Mouse (Mus musculus) neutrophil, adult 83 days (primary cell): ENCODE measurements around the gene Ngb. TPM values are rescaled to one million over a fixed set of nuclear protein-coding genes. Genes with fewer than 3 reads are reported as not detected.

ENCODE experiments used
- total RNA-seq, 2 experiments: library from RNA; stranded (reverse); gene quantifications; one replicate each; pipeline ENCODE4 v1.2.4; 2023

Ngb gene
- not detected for total RNA-seq

DNA sequence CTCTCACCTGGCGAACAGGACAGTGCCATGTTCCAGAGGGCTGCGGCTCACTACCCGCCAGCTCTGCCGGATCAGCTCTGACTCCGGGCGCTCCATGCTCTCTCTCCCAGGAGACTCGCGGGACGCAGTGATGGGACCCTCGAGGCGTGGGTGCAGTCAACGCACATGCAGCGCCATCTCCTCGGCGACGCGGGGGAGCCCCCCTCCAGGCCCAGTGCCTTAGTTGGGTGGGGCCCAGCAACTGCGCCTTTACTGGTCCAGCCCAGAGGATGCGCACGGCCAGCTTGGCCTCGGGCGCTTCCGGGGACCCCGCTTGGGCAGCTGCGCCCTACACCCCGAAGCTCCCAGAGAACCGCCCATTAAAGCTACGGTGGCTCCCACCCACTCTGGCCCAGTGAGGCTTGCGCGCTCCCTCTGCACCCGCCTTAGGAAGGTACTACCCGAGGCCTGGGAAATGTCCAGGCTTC lies at the start of gene Ngb:
Gene Ngb (minus strand): TSS at position 375 of the 467 bp plus-strand sequence.

DNA sequence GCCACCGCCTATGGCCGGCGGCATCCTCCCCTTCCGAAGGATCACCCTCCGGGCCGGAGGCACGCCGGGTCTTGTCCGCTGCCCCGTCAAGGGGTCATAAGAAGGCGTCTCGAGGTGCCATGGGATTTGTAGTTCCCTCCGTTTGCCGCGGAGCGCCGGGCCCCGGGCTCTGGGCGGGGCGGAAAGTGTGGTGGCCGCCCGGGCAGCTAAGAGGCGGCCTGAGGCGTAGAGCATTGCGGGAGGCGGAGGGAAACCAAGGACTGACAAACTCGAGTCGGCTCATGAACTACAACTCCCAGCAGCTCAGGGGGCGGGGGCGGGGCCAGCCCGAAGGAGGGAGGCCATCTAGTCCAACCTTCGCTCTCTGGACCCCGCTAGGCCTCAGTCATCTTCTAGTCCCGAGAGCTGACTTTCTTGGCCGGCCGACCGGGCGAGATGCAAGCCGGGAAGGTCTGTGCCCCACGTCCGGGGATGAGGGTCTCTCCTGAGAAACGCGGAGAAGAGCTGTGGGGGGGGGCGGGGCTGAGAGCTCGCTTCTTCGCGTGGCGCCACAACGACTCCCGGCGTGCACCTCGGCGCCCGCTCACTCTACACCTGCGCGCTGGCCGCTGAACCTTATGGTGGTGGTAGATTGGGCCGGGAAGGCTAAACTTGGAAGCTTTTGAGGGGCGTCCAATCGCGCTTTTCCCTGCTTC lies 45.2 kb upstream of the Ngb start, which contains the start of gene Pomt2:
Gene Pomt2 (minus strand): TSS at position 574 of the 695 bp plus-strand sequence.

GRCm38 (mm10) chr12:87146966-87147365 lies 44.6 kb upstream of the Ngb start, which contains the start of gene Gstz1:
Gstz1 (plus strand) TSS chr12:87147165.

Other genes starting within 250 kb of the Ngb start
- gene Irf2bpl, start 217.7 kb downstream of the Ngb start, total RNA-seq, result 1 to 10 TPM; 3.2 to 3.7 TPM
- gene Cipc, start 155.5 kb downstream of the Ngb start, total RNA-seq, result 1 to 10 TPM; 6.5 to 7.5 TPM
- not detected for gene Zdhhc22, start 112.1 kb downstream of the Ngb start, total RNA-seq
- gene Tmem63c, start 81.2 kb downstream of the Ngb start, total RNA-seq, result not detected
- gene Gstz1, start 44.6 kb upstream of the Ngb start, total RNA-seq, result 10 to 100 TPM; 10.7 to 10.8 TPM
- gene Pomt2, start 45.4 kb upstream of the Ngb start, total RNA-seq, result 1 to 10 TPM; 2.9 to 3.0 TPM
- under 1 TPM; 0.28 to 0.51 TPM for gene Samd15, start 97.2 kb upstream of the Ngb start, total RNA-seq
- gene Tmed8, start 97.9 kb upstream of the Ngb start, total RNA-seq, result 1 to 10 TPM; 9.5 to 9.9 TPM
- 1 to 10 TPM; 1.7 to 2.0 TPM for gene Noxred1, start 136.2 kb upstream of the Ngb start, total RNA-seq
- gene Vipas39, start 163.7 kb upstream of the Ngb start, total RNA-seq, result 10 to 100 TPM; 28.3 to 30.0 TPM
- 10 to 100 TPM; 75.1 to 81.8 TPM for gene Ahsa1, start 163.9 kb upstream of the Ngb start, total RNA-seq
- gene Ism2, start 197.2 kb upstream of the Ngb start, total RNA-seq, result not detected